Mouse (Mus musculus) ovary, postnatal 36 days (tissue): Measurements from ENCODE around the gene Zbed4.
A peak's percentile ranks its signal among the peaks of the same experiment; 100 is the strongest.
"Not testable (repeated sequence)": the region's sequence is repeated elsewhere in the genome, so short reads cannot be mapped to it uniquely, and the experiment has no call there.

Experiments used
- DNase-seq: peaks from one replicate; pipeline ENCODE4 v3.0.0; 2022; ENCODE audit warnings: low spot score, mixed read lengths

Zbed4 gene

DNA sequence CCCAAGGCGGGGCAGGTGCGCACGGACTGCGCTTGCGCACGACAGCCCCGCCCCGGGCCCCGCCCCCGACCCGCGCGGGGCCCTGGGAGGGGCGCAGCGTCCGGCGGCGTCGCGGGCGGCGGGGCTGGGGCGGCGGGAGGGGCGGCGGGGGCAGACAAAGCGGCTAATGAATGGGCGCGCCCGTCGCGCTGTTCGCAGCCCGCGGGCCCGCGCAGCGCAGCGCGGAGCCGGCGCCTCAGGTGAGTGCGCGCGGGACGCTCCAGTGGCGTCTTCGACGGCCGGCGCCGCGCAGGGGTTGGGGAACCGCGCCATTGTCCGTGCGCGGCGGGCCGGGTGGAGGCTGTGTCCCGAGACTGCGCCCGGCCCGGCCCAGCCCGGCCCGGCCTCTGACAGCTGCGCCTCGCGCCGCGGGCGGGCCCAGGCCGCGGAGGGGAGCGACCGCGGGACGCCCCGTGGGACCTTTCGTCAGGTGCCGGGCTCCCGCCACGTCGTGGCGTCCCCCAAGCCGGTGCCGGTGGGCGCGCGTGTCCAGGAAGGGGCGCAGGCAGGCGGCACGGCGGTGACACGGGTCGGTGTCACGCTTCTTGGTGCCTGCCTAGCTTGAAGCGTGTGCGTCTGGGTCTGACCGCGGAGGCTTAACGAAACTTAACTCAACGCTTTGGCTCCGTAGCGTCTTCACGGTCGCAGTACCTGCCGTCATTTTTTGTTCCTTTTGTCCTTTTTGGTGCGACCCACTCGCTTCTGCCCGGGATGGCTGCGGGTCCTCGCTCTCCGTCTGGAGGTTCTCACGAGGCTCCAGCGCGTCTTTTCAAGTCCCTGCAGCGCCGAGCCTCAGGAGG, at the start of gene Zbed4:
Gene Zbed4, plus strand, starts transcription at position 97 of the 839 bp plus-strand sequence.
- DNase-seq: no peak

DNA sequence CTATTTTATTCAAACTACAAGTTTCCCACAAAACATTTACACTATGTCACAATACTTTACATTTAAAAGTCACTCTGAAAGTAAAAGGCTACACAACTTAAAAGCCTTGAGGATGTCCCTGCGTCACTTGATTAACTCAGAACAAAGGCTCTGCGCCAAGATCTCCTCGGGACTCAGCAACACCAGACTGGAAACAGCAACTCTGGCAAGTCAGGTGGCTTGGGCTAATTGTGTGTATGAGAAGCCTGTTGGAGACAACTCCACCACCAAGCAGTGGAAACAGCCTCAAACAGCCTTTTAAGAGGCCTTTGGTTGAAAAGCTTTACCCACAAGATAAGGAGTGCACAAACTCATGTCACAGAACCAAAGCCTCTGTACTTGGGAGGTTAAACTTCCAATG, 49.0 kb upstream of the Zbed4 start:
- no peak for DNase-seq

DNA sequence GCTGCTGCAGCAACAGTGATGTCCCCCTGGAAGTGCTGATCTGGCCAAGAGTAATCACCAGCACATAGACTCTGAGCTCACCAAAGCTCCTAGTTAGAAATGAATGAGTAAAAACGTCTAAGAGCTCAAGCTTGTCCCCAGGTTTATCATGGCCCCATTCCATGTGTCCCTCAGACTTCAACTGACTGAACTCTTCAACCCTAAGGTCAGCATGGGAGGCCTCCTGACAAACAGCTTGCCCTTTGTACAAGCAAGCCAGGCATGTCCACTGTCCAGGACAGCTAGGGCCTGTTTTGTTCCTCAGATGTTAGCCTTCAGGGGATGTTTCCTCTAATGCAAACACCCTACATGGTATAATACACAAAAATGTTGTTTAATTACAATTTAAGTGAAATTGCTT, 47.2 kb upstream of the Zbed4 start:
- DNase-seq: no peak

DNA sequence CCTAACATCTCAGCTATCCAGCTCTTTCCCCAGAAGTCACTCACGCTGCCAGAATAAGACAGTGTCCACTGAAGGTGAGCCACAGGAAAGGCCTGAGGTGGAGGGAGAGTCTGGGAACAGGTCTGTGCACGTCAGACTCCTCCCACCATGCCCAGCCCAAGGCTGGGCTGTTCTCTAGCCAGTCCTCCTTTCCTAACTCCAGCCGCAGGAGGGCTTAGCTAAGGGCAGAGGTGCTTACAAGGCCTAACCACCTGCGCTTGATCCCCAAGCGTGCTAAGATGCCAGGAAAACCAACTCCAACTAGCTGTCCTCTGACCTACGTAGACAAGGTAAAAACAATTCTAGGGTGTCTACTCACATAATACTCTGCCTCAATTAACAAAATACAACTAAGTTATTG, 45.1 kb upstream of the Zbed4 start:
- DNase-seq: no peak

DNA sequence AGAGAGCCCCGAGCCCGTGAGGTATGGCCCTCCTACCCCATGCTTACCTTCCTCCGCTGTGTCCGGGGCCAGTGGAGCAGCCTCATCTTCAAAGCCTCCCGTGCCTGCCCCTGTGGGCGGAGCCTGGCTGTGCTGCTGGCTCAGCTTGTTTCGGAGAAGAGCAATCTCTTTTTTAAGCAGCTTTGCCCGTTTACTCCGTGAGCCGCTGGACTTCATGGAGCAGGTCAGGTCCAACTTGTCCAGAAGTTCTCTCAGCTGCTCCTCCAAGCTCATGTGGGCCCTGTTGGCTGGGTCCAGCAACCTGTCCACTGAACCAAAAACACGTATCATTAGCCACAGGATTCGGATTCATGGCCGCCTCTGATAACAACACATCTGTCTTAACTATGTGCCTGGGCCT, 44.5 kb upstream of the Zbed4 start:
- DNase-seq: not testable (repeated sequence)

DNA sequence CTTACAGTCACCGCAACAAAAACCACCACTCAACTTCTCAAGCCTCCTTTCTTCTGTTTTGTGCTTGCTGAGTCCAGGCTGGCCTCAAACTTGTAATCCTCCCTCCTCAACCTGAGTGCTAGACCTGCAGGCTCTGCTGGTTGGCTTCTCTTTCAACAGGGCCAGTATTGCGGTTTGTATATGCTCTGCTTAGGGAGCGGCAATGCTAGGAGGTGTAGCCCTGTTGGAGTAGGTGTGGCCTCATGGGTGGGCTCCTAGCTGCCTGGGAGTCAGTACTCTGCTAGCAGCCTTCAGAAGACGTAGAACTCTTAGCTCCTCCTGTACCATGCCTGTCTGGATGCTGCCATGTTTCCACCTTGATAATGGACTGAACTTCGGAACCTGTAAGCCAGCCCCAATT, 43.3 kb upstream of the Zbed4 start:
- DNase-seq: no peak

DNA sequence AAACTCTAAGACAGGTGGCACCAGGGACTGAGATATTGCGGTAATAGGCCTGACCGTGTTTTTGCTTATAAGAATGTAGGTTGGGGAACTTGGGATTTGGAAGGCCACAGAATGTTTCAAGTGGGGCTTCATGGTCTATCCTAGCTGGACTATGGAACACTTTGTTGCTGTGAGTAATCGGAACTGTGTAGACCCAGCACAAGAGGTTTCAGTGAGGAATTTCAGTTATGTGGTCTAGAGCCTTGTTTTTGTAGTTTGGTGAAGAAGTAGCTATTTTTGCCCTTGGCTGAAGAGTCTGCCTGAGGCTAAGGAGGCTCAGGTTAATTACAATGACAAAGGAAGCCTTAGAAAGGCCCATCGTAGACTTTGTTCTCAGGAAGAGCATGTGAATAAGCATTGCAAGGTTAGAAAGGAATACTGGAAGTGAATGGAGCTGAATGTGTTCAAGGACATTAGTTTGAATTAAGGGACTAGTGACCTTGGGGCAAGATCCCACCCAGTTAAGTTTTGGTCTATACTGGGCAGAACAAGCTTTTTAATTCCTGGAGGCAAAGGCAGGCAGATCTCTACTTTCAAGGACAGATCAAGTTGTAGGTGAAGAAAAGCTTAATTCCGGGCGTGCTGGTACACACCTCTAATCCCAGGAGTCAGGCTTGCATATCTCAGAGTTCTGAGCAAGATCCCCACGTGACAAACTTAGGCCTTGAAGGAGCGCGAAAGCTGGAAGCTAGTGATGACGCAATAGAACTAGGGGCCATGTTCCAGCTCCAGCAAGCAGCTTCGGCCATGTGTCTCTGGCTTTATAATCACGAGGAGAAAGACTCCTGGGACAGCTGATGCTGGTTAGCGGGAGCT, 42.6 kb upstream of the Zbed4 start:
- no peak for DNase-seq

DNA sequence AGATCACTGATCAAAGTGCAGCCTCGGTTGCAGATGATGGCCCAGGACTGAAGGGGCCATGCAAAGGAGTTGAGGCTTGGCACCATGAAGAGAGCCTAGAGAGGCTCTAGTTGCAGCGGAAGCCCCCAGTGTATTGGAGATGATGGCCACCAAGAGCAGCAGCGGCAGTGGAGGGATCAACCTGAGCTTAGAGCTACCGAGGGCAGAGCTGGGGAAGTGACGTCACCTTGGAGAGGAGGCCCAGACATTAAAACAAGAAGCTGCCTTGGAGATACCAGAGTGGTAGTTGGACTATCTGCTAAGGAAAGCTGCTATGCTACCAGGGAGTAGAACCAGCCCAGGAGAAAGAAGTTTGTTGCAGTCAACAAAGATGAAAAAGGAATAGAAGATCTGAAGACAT, 41.6 kb upstream of the Zbed4 start:
- DNase-seq: no peak

DNA sequence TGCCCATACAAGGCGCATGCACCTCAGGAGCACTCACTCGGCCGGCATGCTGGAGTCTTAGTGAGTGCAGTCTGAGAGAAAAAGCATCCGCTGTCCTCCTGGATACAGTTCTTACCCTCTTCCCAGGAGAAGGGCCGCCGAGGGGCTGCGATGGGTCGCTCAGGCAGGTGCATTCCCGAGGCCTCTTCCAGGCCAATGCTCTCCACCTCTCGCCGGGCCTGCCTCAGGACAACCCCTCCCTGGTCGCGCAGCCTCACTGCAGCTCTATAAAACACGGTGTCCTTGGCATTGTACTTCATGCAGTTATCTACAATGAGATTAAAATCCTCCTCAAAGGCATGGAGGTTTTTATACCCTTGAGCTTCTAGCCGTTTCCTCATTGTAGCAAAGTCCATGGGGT, 39.0 kb upstream of the Zbed4 start:
- DNase-seq: peak; percentile 30

DNA sequence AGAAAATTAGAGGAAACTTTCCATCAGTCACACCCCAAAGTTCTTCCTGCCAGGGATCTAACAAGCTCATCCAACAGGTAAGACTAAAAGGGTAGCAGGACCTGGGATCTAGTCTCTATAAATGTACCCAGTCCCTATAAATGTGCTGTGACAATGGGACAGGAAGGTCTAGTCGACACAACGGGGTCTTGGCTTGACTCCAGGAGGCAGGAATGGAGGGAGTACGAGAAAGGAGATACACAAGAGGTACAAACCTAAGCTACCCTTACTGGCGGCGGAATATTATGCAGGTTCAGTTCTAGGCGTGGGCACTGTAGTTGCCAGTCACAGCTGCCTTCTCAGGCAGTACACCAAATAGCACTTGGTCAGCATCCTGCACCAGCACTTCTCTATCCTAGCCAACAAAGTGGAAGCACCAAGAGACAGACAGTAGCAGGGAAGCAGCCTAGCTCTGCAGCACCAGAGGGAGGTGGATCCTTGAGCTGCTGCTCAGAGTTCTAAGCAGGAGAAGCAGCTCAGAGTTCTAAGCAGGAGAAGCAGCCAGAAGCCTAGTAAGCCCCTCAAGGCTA, 37.4 kb upstream of the Zbed4 start:
- no peak for DNase-seq

DNA sequence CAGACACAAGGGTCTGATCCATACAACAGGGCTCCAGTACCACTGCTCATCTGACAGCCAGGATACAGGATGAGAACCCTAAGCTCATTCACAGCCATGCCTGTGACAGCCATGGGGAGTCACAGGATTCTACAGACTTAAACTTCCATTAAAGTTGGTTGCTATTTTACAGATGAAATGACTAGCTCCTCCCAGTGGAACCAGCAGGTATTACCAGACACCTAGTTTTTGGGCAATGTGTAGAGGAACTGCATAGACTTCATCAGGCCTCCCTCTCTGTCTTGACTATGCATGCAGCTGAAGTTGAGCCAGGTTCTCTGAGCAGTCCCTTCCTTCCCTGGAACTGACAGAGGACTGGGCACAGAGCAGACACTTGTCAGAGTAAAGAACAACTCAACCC, 35.1 kb upstream of the Zbed4 start:
- DNase-seq: no peak

DNA sequence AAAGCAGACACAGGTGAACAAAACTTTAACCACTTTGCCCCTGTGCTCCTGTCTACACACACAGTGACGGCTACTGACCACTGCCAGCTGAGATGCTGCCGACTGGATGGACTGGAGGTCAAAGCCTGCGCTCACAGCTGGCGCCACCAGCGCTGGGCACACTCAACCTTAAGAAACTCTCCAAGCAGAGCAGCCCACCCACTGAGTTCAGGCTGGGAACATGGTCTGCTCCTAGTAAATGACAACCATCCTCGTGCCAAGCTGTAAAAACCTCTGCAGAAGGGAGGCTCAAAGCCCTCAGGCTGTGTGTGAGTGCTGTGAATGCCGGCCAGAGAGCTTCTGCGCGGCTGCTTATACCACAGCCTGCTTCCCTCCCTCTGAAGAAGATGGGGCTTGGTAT, 34.2 kb upstream of the Zbed4 start:
- DNase-seq: no peak

DNA sequence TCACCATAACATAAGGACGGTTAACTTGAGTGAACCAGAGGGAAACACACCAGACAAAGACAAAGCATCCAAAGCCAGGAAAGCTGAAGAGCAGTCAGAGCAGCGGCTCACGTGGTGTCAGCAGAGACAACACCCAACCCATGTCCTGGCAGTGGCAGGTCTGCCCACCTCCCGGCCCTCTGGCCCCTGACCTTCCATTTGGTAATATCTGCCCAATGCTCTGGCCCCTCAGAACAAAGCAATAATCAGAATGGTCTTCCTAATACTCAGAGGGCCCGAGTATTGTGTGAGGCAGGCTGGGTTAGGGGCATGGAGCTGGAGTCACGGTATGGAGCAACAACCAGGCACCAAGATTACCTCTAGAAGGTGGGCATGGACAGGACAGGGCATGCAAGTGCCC, 28.3 kb upstream of the Zbed4 start:
- no peak for DNase-seq

DNA sequence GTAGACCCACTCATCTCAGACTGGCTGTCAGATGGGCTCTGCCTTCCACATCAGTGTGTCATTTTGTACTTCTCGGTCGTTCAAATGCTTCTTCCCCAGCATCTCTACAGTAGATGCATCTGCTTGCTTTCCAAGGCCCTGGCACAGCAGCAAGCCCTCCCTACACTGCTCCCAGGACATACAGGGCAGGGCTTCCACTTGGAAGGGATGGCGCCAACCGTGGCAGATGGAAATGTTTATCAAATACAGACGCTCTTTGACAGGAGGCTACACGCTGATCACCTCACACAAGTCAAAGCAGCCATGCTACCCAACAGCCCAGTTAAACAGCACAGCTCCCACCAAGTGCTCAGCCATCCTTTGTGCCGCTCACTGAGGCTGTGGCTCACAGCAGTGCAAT, 27.1 kb upstream of the Zbed4 start:
- no peak for DNase-seq

DNA sequence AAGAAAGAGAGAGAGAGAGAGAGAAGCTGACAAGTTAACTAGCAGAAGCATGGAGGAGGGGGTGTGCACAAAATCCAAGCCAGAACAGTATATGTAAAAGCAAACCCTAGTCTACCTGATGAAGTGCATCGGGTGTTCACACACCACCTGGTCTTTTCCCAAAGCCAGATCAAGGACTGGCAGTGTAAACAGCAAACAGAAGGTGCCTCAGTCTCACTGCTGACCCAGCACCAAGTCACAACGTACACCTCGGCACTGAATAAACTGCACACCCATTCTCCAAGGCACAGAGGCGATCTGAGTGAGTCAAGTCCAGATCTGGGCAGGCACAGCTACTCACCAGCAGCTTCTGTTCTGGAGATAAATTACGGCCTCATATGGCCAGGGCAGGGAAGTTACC, 26.4 kb upstream of the Zbed4 start:
- DNase-seq: no peak

DNA sequence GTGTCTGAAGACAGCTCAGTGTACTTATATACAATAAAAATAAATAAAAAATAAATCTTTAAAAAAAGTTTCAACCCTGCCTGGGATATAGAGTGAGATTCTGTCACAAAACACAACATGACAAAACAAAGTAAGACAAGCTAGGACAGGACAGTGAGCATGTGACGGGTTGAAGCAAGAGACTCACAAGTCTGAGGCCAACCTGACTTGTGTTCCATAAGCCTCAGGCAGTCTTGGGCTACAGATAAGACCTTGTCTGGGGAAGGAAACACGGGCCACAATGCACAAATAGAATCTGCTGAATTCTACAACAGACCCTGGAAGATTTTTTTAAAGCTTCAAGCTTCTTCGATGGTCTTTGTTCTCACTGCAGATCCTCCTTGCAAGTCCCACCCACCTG, 24.3 kb upstream of the Zbed4 start:
- DNase-seq: no peak

DNA sequence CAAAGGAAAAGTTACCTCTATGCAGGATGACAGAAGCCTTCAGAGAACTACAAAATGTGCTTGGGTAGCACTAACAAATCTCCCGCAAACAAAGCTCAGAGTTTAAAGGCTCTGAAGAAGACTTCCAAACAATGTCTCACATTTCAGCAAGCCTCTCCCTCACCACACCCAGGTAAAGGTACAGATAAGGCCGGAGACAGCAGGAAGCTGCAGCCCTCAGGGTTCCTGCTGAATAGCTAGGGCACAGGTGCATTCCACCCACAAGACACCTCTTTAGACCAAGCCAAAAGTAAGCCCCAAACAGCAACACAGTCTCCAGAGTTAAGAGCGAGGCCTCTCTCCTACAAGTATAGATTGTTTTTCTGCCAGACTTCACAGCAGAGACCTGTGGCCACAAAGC, 20.7 kb upstream of the Zbed4 start:
- DNase-seq: no peak

DNA sequence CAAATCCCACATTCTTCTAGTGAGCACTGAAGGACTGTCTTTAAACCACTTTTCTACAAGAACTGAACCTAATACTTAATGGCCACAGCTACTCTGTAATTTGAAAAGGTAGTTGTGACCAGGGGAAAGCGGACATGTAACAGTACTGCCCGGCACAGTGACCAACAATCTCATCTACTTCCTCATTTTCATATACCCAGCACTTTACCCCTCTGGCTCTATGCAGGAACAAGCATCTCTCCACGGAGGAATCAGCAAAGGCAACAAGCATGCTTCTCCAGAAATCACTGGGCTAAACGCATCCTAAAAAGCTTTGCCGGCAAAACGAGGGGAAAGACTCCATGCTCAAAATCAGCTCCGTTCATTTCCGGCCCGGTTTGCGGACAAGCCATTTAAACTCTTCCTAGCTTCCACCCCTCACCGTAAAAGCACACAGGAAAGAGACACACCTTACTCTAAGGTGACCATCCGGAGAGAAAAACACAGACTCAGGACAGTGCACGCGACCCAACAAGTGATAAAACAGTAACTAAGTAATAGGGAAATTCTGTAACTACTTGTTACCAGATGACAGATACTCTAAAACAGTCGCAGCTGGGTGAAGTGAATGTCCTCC, 18.9 kb upstream of the Zbed4 start:
- no peak for DNase-seq

DNA sequence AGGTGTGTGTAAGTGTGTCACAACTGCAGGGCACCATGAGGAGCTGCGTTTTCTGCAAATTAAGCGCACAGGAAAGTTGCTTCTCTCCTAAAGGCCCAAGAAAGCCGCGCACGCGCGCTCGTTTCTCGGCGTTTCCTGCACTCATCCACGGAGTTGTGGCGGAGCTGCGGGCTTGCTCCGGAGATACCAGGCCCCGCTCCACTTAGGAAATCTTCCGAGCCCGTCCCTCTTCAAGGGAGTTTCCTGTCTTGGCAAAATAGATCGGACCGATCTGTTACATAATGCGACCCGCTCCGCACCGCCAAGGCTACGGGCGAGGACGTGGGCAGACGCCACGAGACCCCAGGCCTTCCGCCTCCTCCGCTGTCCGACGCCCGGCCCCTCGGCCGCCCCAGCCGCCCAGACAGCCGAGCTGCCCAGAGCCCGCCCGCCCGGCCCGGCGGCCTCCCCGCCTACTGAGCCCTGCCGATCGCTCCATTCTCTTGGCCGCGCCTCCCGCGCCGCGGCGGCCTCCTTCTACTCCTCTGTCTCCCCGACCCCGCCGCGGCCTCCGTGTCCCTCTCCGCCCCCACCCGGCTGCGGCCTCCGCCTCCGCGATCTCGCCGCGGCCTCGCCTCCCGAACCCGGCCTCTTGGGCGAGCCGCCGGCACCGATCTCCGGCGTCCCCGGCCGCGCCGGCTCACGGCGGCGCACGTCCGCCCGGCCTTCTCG, 18.3 kb upstream of the Zbed4 start:
- DNase-seq: peak; percentile 69

DNA sequence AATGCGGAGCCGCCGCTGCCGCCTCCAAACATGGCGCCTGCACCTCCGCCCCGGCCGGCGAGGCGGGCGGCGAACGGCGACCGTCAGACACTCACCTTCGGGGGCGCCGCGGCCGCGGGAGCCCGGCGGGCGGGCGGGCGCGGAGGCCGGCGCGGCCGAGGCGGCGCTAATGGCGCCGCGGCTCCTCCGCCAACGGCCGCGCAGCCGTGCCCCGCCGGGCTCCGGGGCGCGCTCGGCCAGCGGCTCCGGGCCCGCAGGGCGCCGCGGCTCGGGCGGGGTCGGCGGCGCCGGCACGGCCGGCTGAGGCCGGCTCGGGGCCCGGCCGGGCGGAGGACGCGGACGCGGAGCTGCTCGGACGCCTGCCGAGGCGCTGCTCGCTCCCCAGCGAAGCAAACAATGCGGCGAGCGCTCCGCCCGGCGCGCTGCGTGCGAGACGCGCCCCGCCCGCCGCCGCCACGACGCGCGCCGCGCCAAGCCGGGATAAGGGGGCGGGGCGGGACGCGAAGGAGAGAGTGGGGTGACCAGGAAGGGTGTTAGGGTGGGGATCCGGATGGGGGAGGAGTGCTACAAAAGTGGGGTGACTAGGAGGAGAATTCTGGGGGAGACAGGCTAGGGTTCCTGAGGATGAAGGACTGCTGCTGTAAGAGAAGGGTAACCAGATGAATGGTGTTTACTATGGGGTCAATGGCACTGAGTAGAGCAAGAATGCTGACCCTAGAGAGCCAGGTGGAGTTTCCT, 17.5 kb upstream of the Zbed4 start, which contains the start of gene Brd1:
Gene Brd1, minus strand, starts transcription at position 400 of the 738 bp plus-strand sequence.
- peak; percentile 84 for DNase-seq

DNA sequence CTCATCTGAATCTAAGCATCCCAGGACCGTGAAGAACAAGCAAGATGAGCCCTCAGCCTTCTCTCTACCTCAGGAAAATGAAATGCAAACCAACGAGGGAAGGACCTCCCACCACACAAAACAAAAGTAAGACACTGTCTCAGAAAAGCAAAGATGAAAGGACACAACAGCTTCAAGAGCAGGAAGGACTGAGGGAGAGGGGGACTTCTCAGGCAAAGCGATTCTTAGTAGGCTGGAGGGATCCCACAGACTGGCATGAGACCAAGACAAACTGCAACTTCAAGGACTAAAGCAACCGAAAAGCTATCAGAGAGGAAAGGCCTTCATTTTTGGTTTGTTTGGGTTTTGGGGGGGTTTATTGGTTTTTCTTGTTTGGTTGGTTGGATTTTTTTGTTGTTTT, 15.3 kb upstream of the Zbed4 start:
- no peak for DNase-seq
